Mouse (Mus musculus): ENCODE measurements around the gene Skp1a. TPM values are rescaled to one million over a fixed set of nuclear protein-coding genes. Genes with fewer than 3 reads are reported as not detected.
A peak's percentile ranks its signal among the peaks of the same experiment; 100 is the strongest.

The Skp1a gene
- polyA plus RNA-seq, 1 experiment from 2014 or later, result 979 TPM

- peak; percentile 63 for ATAC-seq (ENCODE audit: low FRiP score)
- Histone ChIP-seq H3K27me3 (peaks cover 59% of the 10 kb centered on the region), H3K27ac (no peak within 1 kb of the TSS), H3K9me3 (replicated peaks) (no peaks in the 10 kb centered on the region), H3K4me3 (peak within 1 kb of the TSS; percentile 60), H3K9ac (peak within 1 kb of the TSS; percentile 63), H3K4me2 (replicated peaks) (peak within 1 kb of the TSS; percentile 95), H3K4me1 (peaks cover 42% of the 10 kb centered on the region), H3K36me3 (no peaks in the 10 kb centered on the region)
- under 1% methylated on average over 75 of the region's 97 CpGs for WGBS
Observed at GRCm38 (mm10) chr11:52282774-52283595, 51.2 kb downstream of the Skp1a start, which contains the start of gene Tcf7. Tcf7 (minus strand) TSS chr11:52283014.

DNA sequence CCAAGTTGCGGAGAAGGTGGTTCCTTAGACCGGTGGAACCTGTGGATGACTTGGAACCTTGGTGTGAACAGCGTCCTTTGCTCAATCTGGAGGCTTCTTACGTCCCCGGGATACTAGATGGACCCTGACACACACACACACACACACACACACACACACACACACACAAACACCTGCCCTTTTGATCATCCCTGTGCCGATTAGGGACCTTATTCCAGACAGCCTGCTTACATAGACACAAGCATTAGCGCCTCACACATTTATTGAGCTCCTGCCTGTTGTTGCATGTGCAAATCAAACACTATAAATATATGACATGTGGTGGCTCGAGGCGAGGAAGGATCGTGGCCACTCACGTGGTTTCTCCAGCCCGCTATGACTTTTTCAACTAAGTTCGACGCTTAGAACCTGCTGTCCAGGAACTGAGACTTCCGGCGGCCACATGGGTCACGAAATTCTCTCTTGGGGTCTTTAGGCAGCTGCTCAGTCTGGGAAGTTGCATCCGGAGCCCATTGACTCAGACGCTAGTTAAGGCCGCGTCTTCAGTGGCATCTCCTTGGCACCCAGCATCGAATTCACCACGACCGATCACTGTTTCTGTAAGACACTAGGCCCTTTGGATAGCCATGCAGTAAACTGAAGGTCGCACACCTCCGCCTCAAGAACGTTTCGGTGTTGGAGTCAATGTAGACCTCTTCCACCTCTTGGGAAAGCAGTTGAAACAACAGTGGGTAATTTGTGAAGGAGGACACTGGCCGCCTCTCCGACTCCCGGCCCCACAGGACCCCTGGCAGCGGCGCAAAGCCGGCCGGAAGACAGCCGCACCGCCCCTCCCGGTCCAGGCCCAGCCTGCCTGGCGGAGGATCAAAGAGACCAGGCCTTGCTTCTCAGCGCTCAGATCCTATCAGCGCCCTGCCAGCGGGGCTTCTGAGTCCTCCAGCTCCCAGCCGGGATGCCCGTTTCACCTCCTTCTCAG, 52.1 kb downstream of the Skp1a start:
- Histone ChIP-seq H3K9ac (no peak overlapping the region), H3K27me3 (peaks cover 57% of the 10 kb centered on the region), H3K4me2 (replicated peaks) (peak overlapping the region; percentile 95), H3K9me3 (replicated peaks) (no peaks in the 10 kb centered on the region), H3K4me3 (peak overlapping the region; percentile 60), H3K36me3 (no peaks in the 10 kb centered on the region), H3K4me1 (peaks cover 42% of the 10 kb centered on the region), H3K27ac (no peak overlapping the region)
- 8% methylated on average over 44 of the region's 44 CpGs for WGBS
- peak; percentile 36 for ATAC-seq (ENCODE audit: low FRiP score)

DNA sequence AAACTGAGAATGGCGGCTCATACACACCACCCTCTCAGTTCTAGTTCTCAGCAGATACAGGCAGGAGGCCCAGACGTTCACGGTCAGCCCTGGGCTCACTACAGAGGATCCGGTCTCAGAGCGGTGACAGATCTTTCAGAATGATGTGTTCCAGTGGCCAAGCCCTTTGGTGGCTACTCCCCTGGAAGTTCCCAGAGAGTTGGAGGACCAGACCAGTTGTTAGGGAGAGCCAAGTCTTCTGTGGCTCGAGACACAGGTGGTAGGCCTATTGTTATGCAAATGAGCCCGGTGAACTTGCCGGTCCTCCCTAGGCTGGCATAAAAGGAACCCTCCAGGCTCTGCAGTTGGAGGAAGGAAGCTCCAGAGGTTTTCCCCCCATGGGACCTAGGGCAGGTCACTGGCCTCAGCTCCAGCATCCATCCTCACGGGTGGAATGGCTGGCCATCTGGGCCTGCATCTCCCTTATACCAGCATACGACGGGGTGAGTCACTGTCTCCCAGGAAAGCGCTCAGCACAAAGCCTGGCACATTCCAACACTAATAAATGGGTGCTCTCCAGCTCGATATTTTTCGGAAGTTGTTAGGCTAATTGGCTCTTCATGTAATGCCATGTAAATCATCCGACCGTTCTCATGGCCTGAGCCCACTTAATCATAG, 54.6 kb downstream of the Skp1a start:
- no peak overlapping the region for H3K4me2 ChIP-seq (replicated peaks)
- no peak overlapping the region for H3K9ac ChIP-seq
- no peaks in the 10 kb centered on the region for H3K9me3 ChIP-seq (replicated peaks)
- H3K27me3 ChIP-seq, result peaks cover 50% of the 10 kb centered on the region
- ATAC-seq (ENCODE audit: low FRiP score), result no peak
- H3K36me3 ChIP-seq, result no peaks in the 10 kb centered on the region
- H3K4me3 ChIP-seq, result no peak overlapping the region
- WGBS, result 11% methylated on average over 16 of the region's 16 CpGs
- no peak overlapping the region for H3K27ac ChIP-seq
- H3K4me1 ChIP-seq, result peaks cover 42% of the 10 kb centered on the region

GRCm38 (mm10) chr11:52286958-52287305, 55.1 kb downstream of the Skp1a start:
- Histone ChIP-seq H3K36me3 (no peaks in the 10 kb centered on the region), H3K9me3 (replicated peaks) (no peaks in the 10 kb centered on the region), H3K9ac (no peak overlapping the region), H3K4me1 (peaks cover 40% of the 10 kb centered on the region), H3K4me3 (no peak overlapping the region), H3K27ac (no peak overlapping the region), H3K27me3 (peaks cover 47% of the 10 kb centered on the region), H3K4me2 (replicated peaks) (no peak overlapping the region)
- no peak for ATAC-seq (ENCODE audit: low FRiP score)
- 12% methylated on average over 4 of the region's 4 CpGs for WGBS

GRCm38 (mm10) chr11:52292346-52292745, 60.6 kb downstream of the Skp1a start:
- H3K27ac ChIP-seq, result no peak overlapping the region
- H3K9me3 ChIP-seq (replicated peaks), result no peaks in the 10 kb centered on the region
- ATAC-seq (ENCODE audit: low FRiP score), result no peak
- peaks cover under 1% of the 10 kb centered on the region; the same call in 1 of the 2 replicates for H3K4me1 ChIP-seq
- H3K27me3 ChIP-seq, result peaks cover 6% of the 10 kb centered on the region; the same call in 1 of the 2 replicates
- no peak overlapping the region for H3K4me3 ChIP-seq
- H3K36me3 ChIP-seq, result no peaks in the 10 kb centered on the region
- H3K9ac ChIP-seq, result no peak overlapping the region
- 75% methylated on average over 7 of the region's 7 CpGs for WGBS
- no peak overlapping the region for H3K4me2 ChIP-seq (replicated peaks)

DNA sequence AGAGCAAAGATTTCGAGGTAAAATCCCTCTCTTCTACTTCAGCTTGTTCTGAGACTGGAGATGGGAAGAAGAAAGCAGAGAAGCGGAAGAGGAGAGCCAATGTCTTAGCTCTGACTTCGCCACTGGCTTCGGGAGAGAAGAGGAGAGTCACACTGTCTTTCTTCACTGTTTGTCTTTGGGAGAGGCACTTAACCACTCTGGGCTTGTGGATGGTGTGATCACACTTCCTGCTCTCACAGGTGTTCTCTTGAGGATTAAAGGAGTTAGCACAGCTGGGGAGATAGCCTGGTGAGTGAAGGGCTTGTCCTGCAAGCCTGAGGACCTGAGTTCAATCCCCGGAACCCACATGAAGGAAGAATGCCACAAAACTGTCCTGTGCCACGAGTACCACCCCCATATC, 61.1 kb downstream of the Skp1a start:
- Histone ChIP-seq H3K9ac (no peak overlapping the region), H3K4me1 (no peaks in the 10 kb centered on the region), H3K36me3 (no peaks in the 10 kb centered on the region), H3K4me2 (replicated peaks) (no peak overlapping the region), H3K4me3 (no peak overlapping the region), H3K27ac (no peak overlapping the region), H3K27me3 (peaks cover 6% of the 10 kb centered on the region; the same call in 1 of the 2 replicates), H3K9me3 (replicated peaks) (no peaks in the 10 kb centered on the region)
- ATAC-seq (ENCODE audit: low FRiP score), result no peak
- 78% methylated on average over 6 of the region's 6 CpGs for WGBS

GRCm38 (mm10) chr11:52294103-52294502, 62.3 kb downstream of the Skp1a start:
- H3K4me1 ChIP-seq, result no peaks in the 10 kb centered on the region
- H3K27ac ChIP-seq, result no peak overlapping the region
- H3K27me3 ChIP-seq, result peaks cover 6% of the 10 kb centered on the region; the same call in 1 of the 2 replicates
- 88% methylated on average over 9 of the region's 9 CpGs for WGBS
- no peaks in the 10 kb centered on the region for H3K9me3 ChIP-seq (replicated peaks)
- ATAC-seq (ENCODE audit: low FRiP score), result no peak
- H3K4me2 ChIP-seq (replicated peaks), result no peak overlapping the region
- no peak overlapping the region for H3K4me3 ChIP-seq
- H3K9ac ChIP-seq, result no peak overlapping the region
- H3K36me3 ChIP-seq, result no peaks in the 10 kb centered on the region

Other genes with a start within 250 kb of the Skp1a start
- gene Ube2b, start 231.2 kb upstream of the Skp1a start, polyA plus RNA-seq (2016; fragmentation: Nextera tagmentation; extraction: Ambion mirVana), result 228 and 245 TPM in 2 replicates
- gene Cdkl3, start 227.8 kb upstream of the Skp1a start, polyA plus RNA-seq (2016; fragmentation: Nextera tagmentation; extraction: Ambion mirVana), result 17.4 and 17.5 TPM in 2 replicates
- 123 and 126 TPM in 2 replicates for gene Ppp2ca, start 133.3 kb upstream of the Skp1a start, polyA plus RNA-seq (2016; fragmentation: Nextera tagmentation; extraction: Ambion mirVana)
- not detected in 2 replicates for gene Olfr1373, start 86.5 kb upstream of the Skp1a start, polyA plus RNA-seq (2016; fragmentation: Nextera tagmentation; extraction: Ambion mirVana)
- gene Olfr1371, start 18.0 kb upstream of the Skp1a start, polyA plus RNA-seq (2016; fragmentation: Nextera tagmentation; extraction: Ambion mirVana), result not detected in 2 replicates
- gene Tcf7, start 51.0 kb downstream of the Skp1a start, polyA plus RNA-seq (2016; fragmentation: Nextera tagmentation; extraction: Ambion mirVana), result 7.6 and 8.6 TPM in 2 replicates
- gene Vdac1, start 128.9 kb downstream of the Skp1a start, polyA plus RNA-seq (2016; fragmentation: Nextera tagmentation; extraction: Ambion mirVana), result 232 and 233 TPM in 2 replicates
- 172 and 178 TPM in 2 replicates for gene 9530068E07Rik, start 164.4 kb downstream of the Skp1a start, polyA plus RNA-seq (2016; fragmentation: Nextera tagmentation; extraction: Ambion mirVana)

Data from hindbrain, embryonic 12.5 days (tissue).